Mouse (Mus musculus): ENCODE measurements around the gene 1700020A23Rik. TPM values are rescaled to one million over a fixed set of nuclear protein-coding genes. Genes with fewer than 3 reads are reported as not detected.
A peak's percentile ranks its signal among the peaks of the same experiment; 100 is the strongest.

1700020A23Rik gene
- total RNA-seq, 1 experiment from 2014 or later: not detected

DNA sequence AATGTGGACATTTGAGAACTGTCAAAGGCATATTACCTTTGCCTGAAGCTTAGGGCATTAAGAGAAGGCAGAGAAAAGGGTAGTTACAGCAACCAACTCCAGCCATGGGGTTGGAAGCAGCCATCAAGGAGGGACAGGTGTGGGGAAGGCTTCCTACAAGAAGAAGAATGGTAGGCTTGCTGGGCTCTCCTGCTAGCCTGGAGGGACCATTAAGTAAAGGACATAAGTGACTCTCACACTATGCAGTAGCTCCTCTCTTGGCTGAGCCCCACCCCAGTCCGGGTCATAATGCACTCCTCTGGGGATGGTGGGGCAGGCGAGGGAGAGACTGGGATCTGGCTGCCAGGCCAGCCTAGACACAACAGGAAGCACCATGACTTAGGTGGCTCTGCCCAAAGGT lies 1.1 kb downstream of the 1700020A23Rik start, which contains the start of gene Tmem239:
Gene Tmem239, plus strand, starts transcription at position 301 of the 400 bp plus-strand sequence.
- ATAC-seq (replicated peaks; ENCODE audit: insufficient number of reproducible peaks, low FRiP score, low TSS enrichment, poor library complexity, severe bottlenecking): no peak

GRCm38 (mm10) chr2:130408194-130408593 lies 3.1 kb downstream of the 1700020A23Rik start:
- no peak for ATAC-seq (replicated peaks; ENCODE audit: insufficient number of reproducible peaks, low FRiP score, low TSS enrichment, poor library complexity, severe bottlenecking)

DNA sequence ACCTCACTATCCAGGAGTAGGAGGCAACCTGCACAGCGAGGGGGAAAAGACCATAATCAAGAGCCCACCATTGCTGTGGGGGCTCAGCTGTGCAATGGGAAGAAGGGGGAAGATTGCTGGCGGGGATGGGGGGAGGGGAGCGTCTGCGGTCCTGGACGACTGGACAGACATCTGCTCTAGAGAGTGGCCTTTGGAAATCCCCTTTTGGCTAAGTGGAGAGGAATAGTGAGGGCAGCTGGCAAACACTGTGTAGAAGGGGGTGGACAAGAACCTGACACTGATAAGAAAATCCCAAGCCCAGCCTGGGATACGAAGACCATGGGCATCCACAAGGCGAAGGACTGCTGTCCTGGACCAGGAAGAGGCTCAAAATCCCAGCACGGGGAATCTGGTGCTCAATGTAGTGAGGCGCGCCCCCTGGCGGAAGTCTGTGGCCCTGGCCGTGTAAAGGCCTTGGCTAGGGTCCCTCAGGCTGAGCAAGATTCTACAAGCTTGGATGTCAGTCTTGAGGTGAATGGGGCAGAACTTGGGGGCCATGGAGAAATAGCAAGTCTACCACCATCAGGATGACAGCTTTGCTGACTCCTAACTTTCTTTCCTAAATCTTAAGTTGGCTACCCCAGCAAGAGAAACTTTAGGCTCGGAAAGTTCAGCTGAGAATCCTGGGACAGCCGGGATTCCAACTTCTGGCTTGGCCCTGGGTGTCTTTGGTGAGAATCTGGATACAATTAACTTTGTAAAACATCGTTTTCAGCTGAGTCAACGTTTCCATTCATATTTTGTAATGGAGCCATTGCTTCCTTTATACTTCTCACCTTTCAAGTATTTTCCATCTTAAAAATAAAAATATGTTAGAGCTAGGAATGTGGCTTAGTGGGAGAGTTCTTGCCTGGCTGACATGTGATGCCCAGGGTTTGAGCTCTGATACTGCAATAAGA lies 6.8 kb downstream of the 1700020A23Rik start:
- peak; percentile 79 for ATAC-seq (replicated peaks; ENCODE audit: insufficient number of reproducible peaks, low FRiP score, low TSS enrichment, poor library complexity, severe bottlenecking)

GRCm38 (mm10) chr2:130412775-130413174 lies 7.7 kb downstream of the 1700020A23Rik start:
- ATAC-seq (replicated peaks; ENCODE audit: insufficient number of reproducible peaks, low FRiP score, low TSS enrichment, poor library complexity, severe bottlenecking): no peak

GRCm38 (mm10) chr2:130414094-130414856 lies 9.2 kb downstream of the 1700020A23Rik start:
- ATAC-seq (replicated peaks; ENCODE audit: insufficient number of reproducible peaks, low FRiP score, low TSS enrichment, poor library complexity, severe bottlenecking): no peak

GRCm38 (mm10) chr2:130421781-130422620 lies 16.9 kb downstream of the 1700020A23Rik start:
- no peak for ATAC-seq (replicated peaks; ENCODE audit: insufficient number of reproducible peaks, low FRiP score, low TSS enrichment, poor library complexity, severe bottlenecking)

GRCm38 (mm10) chr2:130423397-130424125 lies 18.5 kb downstream of the 1700020A23Rik start:
- ATAC-seq (replicated peaks; ENCODE audit: insufficient number of reproducible peaks, low FRiP score, low TSS enrichment, poor library complexity, severe bottlenecking): peak; percentile 3; the same call in 1 of the 2 replicates

DNA sequence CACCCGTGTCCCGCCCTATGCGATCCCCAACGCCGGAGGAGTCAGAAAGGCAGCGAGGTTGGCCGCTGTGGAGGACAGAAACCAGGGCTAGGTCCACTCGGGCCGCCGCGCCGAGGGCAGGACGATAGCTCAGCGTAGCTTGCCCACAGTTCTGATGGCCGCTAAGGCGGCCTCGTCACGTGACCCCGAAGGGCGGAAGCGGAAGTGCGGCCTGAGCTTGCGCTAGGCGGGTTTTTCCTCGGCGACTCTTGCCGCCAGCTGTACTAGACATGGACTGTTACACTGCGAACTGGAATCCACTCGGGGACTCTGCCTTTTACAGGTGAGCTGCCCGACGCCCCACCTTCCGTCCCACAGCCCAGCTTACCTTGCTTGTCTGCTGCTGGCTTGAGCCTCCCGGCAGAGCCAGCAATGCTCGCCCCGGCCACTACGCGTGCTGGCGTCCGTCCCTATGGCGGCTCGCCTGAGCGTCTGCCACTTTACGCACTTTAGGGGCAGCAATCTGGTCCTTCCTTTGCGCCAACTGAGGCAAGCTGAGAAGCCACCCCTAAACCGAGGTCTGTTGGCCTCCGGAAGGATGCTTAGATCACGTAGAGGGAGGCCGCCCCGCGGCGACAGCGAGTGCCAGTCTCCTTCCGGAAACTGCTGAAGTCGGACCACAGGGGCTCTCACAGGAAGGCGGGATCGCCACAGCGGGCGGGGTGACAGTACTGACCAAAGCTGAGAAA lies 19.2 kb downstream of the 1700020A23Rik start, which contains the start of the genes Vps16 and Pced1a:
Gene Vps16, plus strand, starts transcription at position 214 of the 728 bp plus-strand sequence.
Gene Pced1a, minus strand, starts transcription at position 576 of the 728 bp plus-strand sequence.
- ATAC-seq (replicated peaks; ENCODE audit: insufficient number of reproducible peaks, low FRiP score, low TSS enrichment, poor library complexity, severe bottlenecking): peak; percentile 85

- ATAC-seq (replicated peaks; ENCODE audit: insufficient number of reproducible peaks, low FRiP score, low TSS enrichment, poor library complexity, severe bottlenecking): no peak
Observed at GRCm38 (mm10) chr2:130425112-130425511, 20.1 kb downstream of the 1700020A23Rik start.

- ATAC-seq (replicated peaks; ENCODE audit: insufficient number of reproducible peaks, low FRiP score, low TSS enrichment, poor library complexity, severe bottlenecking): no peak
Observed at GRCm38 (mm10) chr2:130429851-130430250, 24.8 kb downstream of the 1700020A23Rik start.

DNA sequence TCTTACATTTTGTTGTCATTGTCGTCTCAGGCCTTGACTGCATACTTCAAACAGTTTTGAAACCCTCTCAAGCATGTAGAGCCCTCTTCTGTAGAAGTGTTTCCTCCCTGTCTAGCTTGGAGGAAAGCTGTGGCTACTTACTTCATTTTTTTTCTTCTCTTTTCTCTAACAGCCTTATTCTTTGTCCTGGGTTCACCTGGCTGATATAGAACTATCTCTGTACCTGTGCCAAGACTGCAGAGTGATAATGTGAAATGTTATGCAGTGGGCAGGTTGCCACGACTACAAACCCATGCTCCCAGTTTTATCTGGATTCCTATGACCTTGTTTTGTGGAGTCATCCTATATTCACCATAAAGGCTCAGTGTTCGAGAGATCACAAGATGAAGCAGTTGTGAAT lies 25.4 kb downstream of the 1700020A23Rik start:
- no peak for ATAC-seq (replicated peaks; ENCODE audit: insufficient number of reproducible peaks, low FRiP score, low TSS enrichment, poor library complexity, severe bottlenecking)

GRCm38 (mm10) chr2:130432157-130432556 lies 27.1 kb downstream of the 1700020A23Rik start:
- no peak for ATAC-seq (replicated peaks; ENCODE audit: insufficient number of reproducible peaks, low FRiP score, low TSS enrichment, poor library complexity, severe bottlenecking)

DNA sequence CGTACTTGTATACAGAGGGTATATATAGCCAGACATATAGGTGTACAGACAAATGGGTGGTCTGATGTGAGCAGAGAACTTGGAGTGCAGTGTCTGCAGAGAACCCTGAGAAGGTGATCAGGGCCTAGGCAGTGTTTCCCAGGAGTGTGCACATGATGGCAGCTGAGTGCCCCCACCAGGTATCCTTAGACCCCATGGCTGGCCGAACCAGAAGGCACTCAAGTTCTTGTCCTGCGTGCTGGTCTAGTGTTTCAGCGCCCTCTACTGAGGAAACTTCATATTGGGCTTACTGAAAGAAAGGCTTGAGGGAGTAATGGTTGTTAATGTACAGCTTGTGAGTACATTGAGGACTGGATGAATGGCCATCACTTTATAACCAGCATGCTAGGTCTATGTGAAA lies 28.1 kb downstream of the 1700020A23Rik start:
- ATAC-seq (replicated peaks; ENCODE audit: insufficient number of reproducible peaks, low FRiP score, low TSS enrichment, poor library complexity, severe bottlenecking): peak; percentile 59; the same call in 1 of the 2 replicates

GRCm38 (mm10) chr2:130436769-130437168 lies 31.7 kb downstream of the 1700020A23Rik start:
- ATAC-seq (replicated peaks; ENCODE audit: insufficient number of reproducible peaks, low FRiP score, low TSS enrichment, poor library complexity, severe bottlenecking): no peak

DNA sequence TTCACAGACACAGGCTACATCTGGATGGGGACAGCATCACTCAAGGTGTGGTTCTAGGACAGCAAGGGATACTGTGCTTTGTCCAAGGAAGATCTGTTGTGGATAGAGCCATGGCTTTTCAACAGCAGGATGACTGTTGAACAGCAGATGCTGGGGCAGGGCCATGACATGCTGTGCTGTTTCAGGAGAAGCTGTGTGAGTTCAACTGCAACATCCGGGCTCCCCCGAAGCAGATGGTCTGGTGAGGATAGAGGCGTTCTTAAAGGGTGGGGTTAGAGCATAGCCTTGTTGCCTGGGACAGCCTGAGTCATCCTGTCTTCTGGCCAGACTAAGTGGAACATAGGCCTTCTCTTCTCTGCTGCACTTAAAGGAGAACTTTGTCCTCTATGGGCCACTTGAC lies 33.8 kb downstream of the 1700020A23Rik start:
- ATAC-seq (replicated peaks; ENCODE audit: insufficient number of reproducible peaks, low FRiP score, low TSS enrichment, poor library complexity, severe bottlenecking): no peak

DNA sequence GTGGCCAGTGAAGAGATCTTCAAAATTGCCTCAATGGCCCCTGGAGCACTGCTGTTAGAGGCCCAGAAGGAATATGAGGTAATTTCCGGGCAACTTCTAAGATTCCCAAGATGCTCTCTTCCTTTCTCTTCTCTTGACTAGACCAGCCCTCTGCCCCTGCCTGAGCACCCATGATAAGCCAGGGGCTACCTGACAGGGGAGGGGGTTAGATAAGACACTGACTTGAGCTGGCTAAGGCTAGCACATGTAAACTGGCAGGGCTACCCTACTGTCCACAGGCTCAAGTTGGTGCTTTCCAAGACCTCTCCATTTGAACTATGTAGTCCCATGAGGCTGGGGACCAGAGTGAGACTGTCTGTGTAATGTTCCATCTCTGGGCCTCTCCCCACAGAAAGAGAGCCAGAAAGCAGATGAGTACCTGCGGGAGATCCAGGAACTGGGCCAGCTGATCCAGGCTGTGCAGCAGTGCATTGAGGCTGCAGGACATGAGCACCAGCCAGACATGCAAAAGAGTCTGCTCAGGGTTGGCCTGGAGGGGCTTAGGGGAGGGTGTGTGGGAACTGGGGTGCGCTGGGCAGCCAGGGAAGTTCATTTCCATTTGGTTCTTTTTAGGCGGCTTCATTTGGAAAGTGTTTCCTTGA lies 34.9 kb downstream of the 1700020A23Rik start:
- no peak for ATAC-seq (replicated peaks; ENCODE audit: insufficient number of reproducible peaks, low FRiP score, low TSS enrichment, poor library complexity, severe bottlenecking)

- no peak for ATAC-seq (replicated peaks; ENCODE audit: insufficient number of reproducible peaks, low FRiP score, low TSS enrichment, poor library complexity, severe bottlenecking)
Observed at GRCm38 (mm10) chr2:130442162-130442561, 37.1 kb downstream of the 1700020A23Rik start.

Measured in monocyte, adult 5-6 weeks (primary cell).